Mouse (Mus musculus): ENCODE measurements around the gene Cfap57. TPM values are rescaled to one million over a fixed set of nuclear protein-coding genes. Genes with fewer than 3 reads are reported as not detected.
A peak's percentile ranks its signal among the peaks of the same experiment; 100 is the strongest.

Cfap57 gene
- polyA plus RNA-seq, 1 experiment from 2014 or later: 2.1 TPM

DNA sequence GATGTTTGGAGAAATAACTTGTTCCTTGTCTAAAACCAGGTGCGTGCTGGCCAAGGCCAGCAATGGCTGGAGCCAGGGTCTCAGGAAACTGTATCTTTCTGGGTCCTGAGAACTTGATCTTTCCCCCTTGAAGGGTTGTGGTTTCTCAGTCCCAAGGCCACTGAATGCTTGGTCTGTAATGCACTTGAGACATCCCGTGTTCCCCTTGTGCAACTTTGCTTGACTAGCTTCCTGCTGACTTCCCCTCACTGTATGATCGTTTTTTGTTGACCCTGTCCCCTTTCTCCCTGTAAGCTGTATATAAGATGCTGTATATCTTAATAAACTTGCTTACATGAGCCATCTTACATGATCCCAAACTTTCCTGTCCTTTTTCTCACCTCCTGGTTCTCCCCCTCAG is 10.7 kb downstream of the Cfap57 start:
- H3K27me3 ChIP-seq (replicated peaks; ENCODE audit: control insufficient read depth, insufficient read depth, low read length): 0 out of 2 replicates have a peak, but pooled peaks cover 2% of the 10 kb centered on the region
- no peaks in the 10 kb centered on the region for H3K36me3 ChIP-seq (ENCODE audit: control insufficient read depth, insufficient read depth, low read length)
- 76% methylated on average over 3 of the region's 3 CpGs for WGBS

GRCm38 (mm10) chr4:118604065-118604464 is 16.5 kb downstream of the Cfap57 start:
- no peak for ATAC-seq
- H3K9ac ChIP-seq (ENCODE audit: low read depth, low read length): no peak overlapping the region
- H3K36me3 ChIP-seq (ENCODE audit: control insufficient read depth, insufficient read depth, low read length): no peaks in the 10 kb centered on the region
- WGBS: 72% methylated on average over 4 of the region's 4 CpGs
- no peak overlapping the region for H3K4me2 ChIP-seq (ENCODE audit: low read length)
- no peaks in the 10 kb centered on the region for H3K27me3 ChIP-seq (replicated peaks; ENCODE audit: control insufficient read depth, insufficient read depth, low read length)
- no peak overlapping the region for H3K27ac ChIP-seq (ENCODE audit: low read depth, low read length)
- no peaks in the 10 kb centered on the region for H3K9me3 ChIP-seq (ENCODE audit: control insufficient read depth, low read length)
- H3K4me3 ChIP-seq (ENCODE audit: low read length): no peak overlapping the region
- no peaks in the 10 kb centered on the region for H3K4me1 ChIP-seq (ENCODE audit: control insufficient read depth, insufficient read depth, low read depth, low read length)

More for the DNA sequence above, 10.7 kb downstream of the Cfap57 start:
- Histone ChIP-seq H3K4me3 (ENCODE audit: low read length) (no peak overlapping the region), H3K9me3 (ENCODE audit: control insufficient read depth, low read length) (no peaks in the 10 kb centered on the region), H3K27ac (ENCODE audit: low read depth, low read length) (no peak overlapping the region), H3K4me2 (ENCODE audit: low read length) (no peak overlapping the region), H3K9ac (ENCODE audit: low read depth, low read length) (no peak overlapping the region), H3K4me1 (ENCODE audit: control insufficient read depth, insufficient read depth, low read depth, low read length) (no peaks in the 10 kb centered on the region)
- no peak for ATAC-seq

DNA sequence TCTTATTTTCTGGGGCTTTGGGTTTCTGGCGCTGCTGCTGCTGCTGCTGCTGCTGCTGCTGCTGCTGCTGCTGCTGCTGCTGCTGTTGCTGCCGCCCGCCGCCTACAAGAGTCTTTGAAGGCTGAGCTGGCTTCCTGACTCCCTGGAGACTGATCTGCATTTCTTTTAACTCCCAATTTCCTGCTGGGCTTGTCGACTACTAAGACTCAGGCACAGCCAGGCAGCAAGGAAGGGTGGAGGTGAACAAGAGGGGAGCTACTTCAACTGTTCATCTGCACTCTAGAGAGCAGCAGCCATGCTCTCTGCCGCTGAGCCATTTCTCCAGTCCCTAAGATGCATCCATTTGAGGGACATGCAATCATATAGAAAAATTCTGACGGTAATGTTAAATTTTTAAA is 30.8 kb downstream of the Cfap57 start:
- peak overlapping the region; percentile 18; the same call in 1 of the 2 replicates for H3K9ac ChIP-seq (ENCODE audit: low read depth, low read length)
- H3K4me3 ChIP-seq (ENCODE audit: low read length): no peak overlapping the region
- H3K27me3 ChIP-seq (replicated peaks; ENCODE audit: control insufficient read depth, insufficient read depth, low read length): no peaks in the 10 kb centered on the region
- no peaks in the 10 kb centered on the region for H3K36me3 ChIP-seq (ENCODE audit: control insufficient read depth, insufficient read depth, low read length)
- 5% methylated on average over 7 of the region's 7 CpGs for WGBS
- H3K4me2 ChIP-seq (ENCODE audit: low read length): peak overlapping the region; percentile 10
- no peak overlapping the region for H3K27ac ChIP-seq (ENCODE audit: low read depth, low read length)
- no peak for ATAC-seq
- no peaks in the 10 kb centered on the region; the same call in none of the 2 replicates for H3K4me1 ChIP-seq (ENCODE audit: control insufficient read depth, insufficient read depth, low read depth, low read length)
- no peaks in the 10 kb centered on the region for H3K9me3 ChIP-seq (ENCODE audit: control insufficient read depth, low read length)

DNA sequence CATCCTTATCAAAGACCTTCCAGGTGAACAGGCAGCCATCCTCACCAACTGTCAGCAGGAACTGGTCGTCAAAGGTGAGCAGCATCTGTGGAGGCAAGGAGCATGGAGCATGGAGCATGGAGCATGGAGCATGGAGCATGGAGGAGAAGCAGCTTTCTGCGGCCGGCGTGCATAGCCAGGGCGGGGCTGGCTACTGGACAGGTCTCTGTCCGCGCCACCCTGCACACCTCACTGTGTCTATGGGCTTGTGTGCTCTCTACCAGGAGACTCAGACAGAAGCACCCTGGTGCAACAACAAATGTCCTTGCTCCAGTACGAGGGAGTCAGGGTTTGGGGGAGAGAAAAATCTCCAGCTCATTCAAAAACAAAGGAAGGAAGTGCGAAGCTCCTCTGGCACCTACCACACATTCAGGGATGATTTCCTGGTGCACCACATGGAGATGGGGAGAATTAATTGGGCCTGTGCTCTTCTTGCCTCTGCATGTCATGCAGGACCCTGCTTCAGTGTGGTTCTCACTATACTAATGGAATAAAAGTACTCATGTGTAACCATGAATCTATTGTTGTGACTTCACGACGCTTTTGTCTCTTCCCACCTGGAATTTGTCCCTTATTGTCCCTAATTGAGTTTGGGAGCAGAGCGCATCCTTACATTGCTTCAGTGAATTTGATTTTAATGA is 31.4 kb downstream of the Cfap57 start:
- H3K4me1 ChIP-seq (ENCODE audit: control insufficient read depth, insufficient read depth, low read depth, low read length): no peaks in the 10 kb centered on the region; the same call in none of the 2 replicates
- peak overlapping the region; percentile 10; the same call in 1 of the 2 replicates for H3K4me2 ChIP-seq (ENCODE audit: low read length)
- H3K9ac ChIP-seq (ENCODE audit: low read depth, low read length): 0 out of 2 replicates have a peak overlapping the region, but pooled peaks have one; percentile 17
- ATAC-seq: 0 out of 2 replicates have a peak, but pooled peaks have one; percentile 50
- no peaks in the 10 kb centered on the region for H3K27me3 ChIP-seq (replicated peaks; ENCODE audit: control insufficient read depth, insufficient read depth, low read length)
- WGBS: 58% methylated on average over 12 of the region's 12 CpGs
- 0 out of 2 replicates have a peak, but pooled peaks cover 3% of the 10 kb centered on the region for H3K9me3 ChIP-seq (ENCODE audit: control insufficient read depth, low read length)
- H3K36me3 ChIP-seq (ENCODE audit: control insufficient read depth, insufficient read depth, low read length): no peaks in the 10 kb centered on the region
- no peak overlapping the region for H3K4me3 ChIP-seq (ENCODE audit: low read length)
- H3K27ac ChIP-seq (ENCODE audit: low read depth, low read length): peak overlapping the region; percentile 40; the same call in 1 of the 2 replicates

DNA sequence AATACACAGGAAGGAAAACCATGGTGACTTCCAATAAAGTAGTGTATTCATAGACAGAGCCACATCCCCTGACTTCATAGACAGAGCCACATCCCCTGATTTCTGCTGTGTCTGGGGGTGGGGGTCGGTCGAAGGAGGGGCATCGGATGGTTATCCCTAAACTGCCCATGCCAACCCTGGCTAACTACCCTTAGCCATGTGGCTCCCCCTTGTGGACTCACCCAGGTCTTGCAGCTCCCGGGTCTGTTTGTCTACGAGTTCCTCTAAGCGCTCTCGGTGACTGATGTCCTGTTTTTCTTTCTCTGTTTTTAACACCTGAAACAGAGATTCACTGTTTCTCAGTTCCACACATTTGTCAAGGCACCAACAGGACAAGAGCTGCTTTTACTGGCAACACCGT is 37.9 kb downstream of the Cfap57 start:
- 98% methylated on average over 8 of the region's 8 CpGs for WGBS
- H3K36me3 ChIP-seq (ENCODE audit: control insufficient read depth, insufficient read depth, low read length): no peaks in the 10 kb centered on the region
- no peak overlapping the region for H3K9ac ChIP-seq (ENCODE audit: low read depth, low read length)
- H3K9me3 ChIP-seq (ENCODE audit: control insufficient read depth, low read length): 0 out of 2 replicates have a peak, but pooled peaks cover 3% of the 10 kb centered on the region
- no peak overlapping the region for H3K4me3 ChIP-seq (ENCODE audit: low read length)
- no peaks in the 10 kb centered on the region for H3K27me3 ChIP-seq (replicated peaks; ENCODE audit: control insufficient read depth, insufficient read depth, low read length)
- ATAC-seq: no peak
- no peak overlapping the region for H3K27ac ChIP-seq (ENCODE audit: low read depth, low read length)
- no peaks in the 10 kb centered on the region for H3K4me1 ChIP-seq (ENCODE audit: control insufficient read depth, insufficient read depth, low read depth, low read length)
- H3K4me2 ChIP-seq (ENCODE audit: low read length): no peak overlapping the region

DNA sequence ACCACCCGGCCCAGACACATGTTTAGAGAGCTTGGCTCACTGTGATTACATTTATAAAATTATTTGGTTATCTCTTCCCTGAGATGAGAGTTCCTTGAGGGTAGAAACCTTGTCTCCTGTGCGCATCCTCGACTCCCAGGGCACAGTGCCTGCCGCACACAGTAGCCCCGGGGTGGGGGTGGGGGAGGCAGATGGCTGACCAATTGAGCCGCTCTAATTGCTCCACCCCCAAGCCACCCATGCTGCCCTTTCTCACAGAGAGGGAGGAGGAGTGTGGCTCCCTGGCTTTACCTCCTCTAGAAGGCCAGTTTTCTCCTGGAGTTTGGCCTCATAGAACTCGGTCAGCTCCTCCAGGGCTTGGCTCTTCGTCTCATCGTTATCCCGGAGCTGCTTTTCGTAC is 39.1 kb downstream of the Cfap57 start:
- no peak overlapping the region for H3K4me2 ChIP-seq (ENCODE audit: low read length)
- no peak for ATAC-seq
- no peaks in the 10 kb centered on the region for H3K36me3 ChIP-seq (ENCODE audit: control insufficient read depth, insufficient read depth, low read length)
- WGBS: 46% methylated on average over 8 of the region's 11 CpGs
- H3K9me3 ChIP-seq (ENCODE audit: control insufficient read depth, low read length): 0 out of 2 replicates have a peak, but pooled peaks cover 3% of the 10 kb centered on the region
- no peak overlapping the region for H3K4me3 ChIP-seq (ENCODE audit: low read length)
- no peak overlapping the region for H3K27ac ChIP-seq (ENCODE audit: low read depth, low read length)
- 0 out of 2 replicates have a peak overlapping the region, but pooled peaks have one; percentile 27 for H3K9ac ChIP-seq (ENCODE audit: low read depth, low read length)
- H3K4me1 ChIP-seq (ENCODE audit: control insufficient read depth, insufficient read depth, low read depth, low read length): no peaks in the 10 kb centered on the region
- no peaks in the 10 kb centered on the region for H3K27me3 ChIP-seq (replicated peaks; ENCODE audit: control insufficient read depth, insufficient read depth, low read length)

DNA sequence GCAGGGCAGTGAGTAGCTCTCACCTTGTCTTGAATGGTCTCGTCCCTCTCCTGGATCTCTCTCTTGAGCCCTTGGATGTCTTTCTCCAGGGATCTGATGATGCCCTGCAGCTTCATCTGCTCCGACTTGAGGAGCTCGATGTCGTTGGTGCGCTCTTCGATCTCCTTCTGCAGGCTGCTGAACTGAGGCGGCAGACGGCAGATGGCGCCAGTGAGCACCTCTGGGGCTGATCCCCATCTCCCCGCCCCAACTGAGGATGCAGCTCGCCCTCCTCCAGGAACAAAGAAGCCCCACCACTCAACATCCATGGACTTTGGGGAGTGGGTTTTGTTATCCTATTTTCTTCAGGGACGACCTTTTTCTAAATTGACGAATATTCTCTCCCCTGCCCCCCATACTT is 41.3 kb downstream of the Cfap57 start:
- no peaks in the 10 kb centered on the region for H3K36me3 ChIP-seq (ENCODE audit: control insufficient read depth, insufficient read depth, low read length)
- H3K27ac ChIP-seq (ENCODE audit: low read depth, low read length): no peak overlapping the region
- H3K27me3 ChIP-seq (replicated peaks; ENCODE audit: control insufficient read depth, insufficient read depth, low read length): no peaks in the 10 kb centered on the region
- H3K4me1 ChIP-seq (ENCODE audit: control insufficient read depth, insufficient read depth, low read depth, low read length): no peaks in the 10 kb centered on the region
- no peak overlapping the region for H3K4me3 ChIP-seq (ENCODE audit: low read length)
- H3K9ac ChIP-seq (ENCODE audit: low read depth, low read length): no peak overlapping the region
- no peak overlapping the region for H3K4me2 ChIP-seq (ENCODE audit: low read length)
- WGBS: 46% methylated on average over 13 of the region's 13 CpGs
- no peak for ATAC-seq
- H3K9me3 ChIP-seq (ENCODE audit: control insufficient read depth, low read length): no peaks in the 10 kb centered on the region

- peak; percentile 71 for ATAC-seq
- H3K36me3 ChIP-seq (ENCODE audit: control insufficient read depth, insufficient read depth, low read length): no peaks in the 10 kb centered on the region
- H3K9me3 ChIP-seq (ENCODE audit: control insufficient read depth, low read length): no peaks in the 10 kb centered on the region
- no peak overlapping the region for H3K4me2 ChIP-seq (ENCODE audit: low read length)
- no peak overlapping the region for H3K4me3 ChIP-seq (ENCODE audit: low read length)
- H3K9ac ChIP-seq (ENCODE audit: low read depth, low read length): no peak overlapping the region
- WGBS: 6% methylated on average over 6 of the region's 6 CpGs
- H3K27me3 ChIP-seq (replicated peaks; ENCODE audit: control insufficient read depth, insufficient read depth, low read length): no peaks in the 10 kb centered on the region
- H3K27ac ChIP-seq (ENCODE audit: low read depth, low read length): no peak overlapping the region
- no peaks in the 10 kb centered on the region for H3K4me1 ChIP-seq (ENCODE audit: control insufficient read depth, insufficient read depth, low read depth, low read length)
Measured at GRCm38 (mm10) chr4:118576097-118576496, 44.5 kb downstream of the Cfap57 start.

DNA sequence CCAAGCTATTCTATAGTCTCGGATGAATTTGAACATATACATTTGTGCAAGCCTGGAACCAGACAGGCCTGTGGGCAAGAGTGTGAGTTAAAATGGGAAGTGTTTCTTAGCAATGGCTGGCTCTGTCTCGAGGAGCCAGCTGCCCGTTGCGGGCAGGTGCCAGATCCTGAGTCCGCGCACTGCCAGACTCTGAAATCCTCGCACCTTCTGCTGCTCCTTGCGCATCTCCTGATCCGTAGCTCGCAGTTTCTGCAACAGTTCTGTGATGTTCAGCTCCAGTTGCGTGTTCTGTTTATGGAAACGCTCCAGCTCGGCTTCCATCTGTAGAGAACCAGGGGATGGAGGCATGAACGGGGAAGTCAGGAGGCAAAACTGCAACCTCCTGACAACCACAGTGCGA is 49.1 kb downstream of the Cfap57 start:
- Histone ChIP-seq H3K36me3 (ENCODE audit: control insufficient read depth, insufficient read depth, low read length) (no peaks in the 10 kb centered on the region), H3K4me2 (ENCODE audit: low read length) (no peak overlapping the region), H3K27ac (ENCODE audit: low read depth, low read length) (no peak overlapping the region), H3K9ac (ENCODE audit: low read depth, low read length) (no peak overlapping the region), H3K4me1 (ENCODE audit: control insufficient read depth, insufficient read depth, low read depth, low read length) (no peaks in the 10 kb centered on the region), H3K9me3 (ENCODE audit: control insufficient read depth, low read length) (no peaks in the 10 kb centered on the region), H3K4me3 (ENCODE audit: low read length) (no peak overlapping the region), H3K27me3 (replicated peaks; ENCODE audit: control insufficient read depth, insufficient read depth, low read length) (no peaks in the 10 kb centered on the region)
- ATAC-seq: no peak
- WGBS: 78% methylated on average over 15 of the region's 15 CpGs

All from hindbrain, embryonic 16.5 days (tissue).